Mouse (Mus musculus) erythroblast, embryonic 14.5 days (primary cell): ENCODE results near the gene Barhl1.

Source experiments
- GATA1 ChIP-seq: IDR thresholded peaks from 2 replicates; pipeline ENCODE4 v1.6.1; 2012; ENCODE audit warnings: low read length, inconsistent platforms, mixed read lengths
- TAL1 ChIP-seq: IDR thresholded peaks from 3 replicates; pipeline ENCODE4 v1.6.1; 2012; ENCODE audit warnings: low read length, inconsistent platforms, mixed read lengths

GRCm38 (mm10) chr2:28946312-28946711 is 29.8 kb upstream of the Barhl1 start:
- TF ChIP-seq GATA1 (no peak), TAL1 (no peak)
